ENCODE assay signal across 8 mouse cellular contexts in genomic region chrX:77810608-77811206, GRCm38 (mm10). TPM values are rescaled to one million over a fixed set of nuclear protein-coding genes. Genes with fewer than 3 reads are reported as not detected.
DNase-seq lines count a peak whose midpoint lies in the region; ATAC-seq lines count a peak whose summit lies in the region.

No protein-coding gene starts in this region.

- peak overlapping the region; percentile 44 for H3K27ac ChIP-seq in intestine, embryonic 15.5 days

- peak overlapping the region; percentile 49 for H3K4me2 ChIP-seq in intestine, embryonic 15.5 days (replicated peaks)

- DNase-seq in adrenal gland, adult 18-20 months (ENCODE audit: low spot score in 2 of 2) = peak; percentile 32 to 54
- peak; percentile 42 for DNase-seq in embryo, embryonic 10 days (ENCODE audit: low spot score)
- DNase-seq in gastrocnemius, postnatal 36 days = peak; percentile 43 to 46
- peak; percentile 31 to 60 for DNase-seq in left cerebral cortex, postnatal 10 days (ENCODE audit: extremely low spot score in 1 of 2, low spot score in 2 of 2)
- DNase-seq in right cerebral cortex, postnatal 10 days (ENCODE audit: low spot score in 2 of 2) = peak; percentile 73 to 75

- no peaks in the 10 kb centered on the region for H3K9me3 ChIP-seq in intestine, embryonic 15.5 days

- ATAC-seq in intestine, embryonic 15.5 days = peak; percentile 89
- peak; percentile 93 for ATAC-seq in megakaryocyte, adult 5-6 weeks (ENCODE audit: poor library complexity, severe bottlenecking)
- no peak for ATAC-seq in erythroid progenitor cell, adult 5-6 weeks (replicated peaks; ENCODE audit: low FRiP score, poor library complexity, severe bottlenecking)

- H3K36me3 ChIP-seq in intestine, embryonic 15.5 days = no peaks in the 10 kb centered on the region

- H3K27me3 ChIP-seq in intestine, embryonic 15.5 days (replicated peaks) = no peaks in the 10 kb centered on the region

- H3K4me1 ChIP-seq in intestine, embryonic 15.5 days (replicated peaks) = no peaks in the 10 kb centered on the region

- WGBS in intestine, embryonic 15.5 days = 24% methylated on average over 17 of the region's 17 CpGs

- no peak overlapping the region; the same call in 1 of the 2 replicates for H3K9ac ChIP-seq in intestine, embryonic 15.5 days

- H3K4me3 ChIP-seq in intestine, embryonic 15.5 days (replicated peaks) = peak overlapping the region; percentile 38

- intact Hi-C loops in gastrocnemius, postnatal 36 days (cut with DNase I) = no loop called here
- intact Hi-C loops in left cerebral cortex, postnatal 10 days (cut with DNase I) = loop anchor here (5.0 kb wide), 1 partner anchor 617 kb away; no protein-coding TSS in a partner anchor

RNA-seq across cellular contexts. Expression of gene Prkx, which starts 14.6 kb away (rescaled TPM):
- 10 to 100 TPM; 19.3 to 21.4 TPM for total RNA-seq in adrenal gland, adult 18-20 months (2021)
- total RNA-seq in gastrocnemius, postnatal 36 days (2021) = 1 to 10 TPM; 4.9 to 5.4 TPM
- polyA plus RNA-seq in intestine, embryonic 15.5 days (2015; fragmentation: Nextera tagmentation; extraction: Ambion mirVana) = 8.7 and 9.2 TPM in 2 replicates
- 10 to 100 TPM; 11.6 to 12.1 TPM for total RNA-seq in left cerebral cortex, postnatal 10 days (2021)
- 77.6 and 86.5 TPM in 2 replicates for total RNA-seq in megakaryocyte, adult 5-6 weeks (2015)
- 43.4 and 45.0 TPM in 2 replicates for total RNA-seq in megakaryocyte, adult 5-6 weeks (2017)
- total RNA-seq in erythroid progenitor cell, adult 5-6 weeks (2015; ENCODE audit: low replicate concordance) = 3.6 and 4.6 TPM in 2 replicates
- total RNA-seq in erythroid progenitor cell, adult 5-6 weeks (2017; ENCODE audit: low replicate concordance) = 1.2 and 3.0 TPM in 2 replicates

RNA-seq across cellular contexts. Expression of gene Pbsn, which starts 42.7 kb away (rescaled TPM):
- not detected for total RNA-seq in adrenal gland, adult 18-20 months (2021)
- not detected for total RNA-seq in gastrocnemius, postnatal 36 days (2021)
- polyA plus RNA-seq in intestine, embryonic 15.5 days (2015; fragmentation: Nextera tagmentation; extraction: Ambion mirVana) = not detected in 2 replicates
- total RNA-seq in left cerebral cortex, postnatal 10 days (2021) = not detected
- total RNA-seq in megakaryocyte, adult 5-6 weeks (2015) = not detected in 2 replicates
- total RNA-seq in megakaryocyte, adult 5-6 weeks (2017) = not detected in 2 replicates
- total RNA-seq in erythroid progenitor cell, adult 5-6 weeks (2015; ENCODE audit: low replicate concordance) = not detected in 2 replicates
- not detected in 2 replicates for total RNA-seq in erythroid progenitor cell, adult 5-6 weeks (2017; ENCODE audit: low replicate concordance)

RNA-seq across cellular contexts. Expression of gene Gm14744, which starts 53.9 kb away (rescaled TPM):
- not detected for total RNA-seq in adrenal gland, adult 18-20 months (2021)
- not detected for total RNA-seq in gastrocnemius, postnatal 36 days (2021)
- not detected in 2 replicates for polyA plus RNA-seq in intestine, embryonic 15.5 days (2015; fragmentation: Nextera tagmentation; extraction: Ambion mirVana)
- total RNA-seq in left cerebral cortex, postnatal 10 days (2021) = not detected
- not detected in 2 replicates for total RNA-seq in megakaryocyte, adult 5-6 weeks (2015)
- total RNA-seq in megakaryocyte, adult 5-6 weeks (2017) = not detected in 2 replicates
- total RNA-seq in erythroid progenitor cell, adult 5-6 weeks (2015; ENCODE audit: low replicate concordance) = not detected in 2 replicates
- total RNA-seq in erythroid progenitor cell, adult 5-6 weeks (2017; ENCODE audit: low replicate concordance) = not detected in 2 replicates
